Mouse (Mus musculus): Measurements from ENCODE around the gene Zfp410.

- TF ChIP-seq CTCF (IDR thresholded peaks at IDR 0.05; ENCODE audit: borderline replicate concordance, insufficient read depth, low read depth, low read length) (no peak), POLR2A (IDR thresholded peaks at IDR 0.05; ENCODE audit: borderline replicate concordance, insufficient read depth, low read length) (no peak)
Observed at GRCm38 (mm10) chr12:84382369-84382768, 65.7 kb downstream of the Zfp410 start.

Data from cerebellum, adult 2 months (tissue).